Mouse (Mus musculus): ENCODE data around the gene Tmem253. TPM values are rescaled to one million over a fixed set of nuclear protein-coding genes. Genes with fewer than 3 reads are reported as not detected.
"Not testable (repeated sequence)": the region's sequence is repeated elsewhere in the genome, so short reads cannot be mapped to it uniquely, and the experiment has no call there.

The Tmem253 gene
- total and polyA plus RNA-seq, 3 experiments = 0.27 to 2.5 (median 0.29) TPM

DNA sequence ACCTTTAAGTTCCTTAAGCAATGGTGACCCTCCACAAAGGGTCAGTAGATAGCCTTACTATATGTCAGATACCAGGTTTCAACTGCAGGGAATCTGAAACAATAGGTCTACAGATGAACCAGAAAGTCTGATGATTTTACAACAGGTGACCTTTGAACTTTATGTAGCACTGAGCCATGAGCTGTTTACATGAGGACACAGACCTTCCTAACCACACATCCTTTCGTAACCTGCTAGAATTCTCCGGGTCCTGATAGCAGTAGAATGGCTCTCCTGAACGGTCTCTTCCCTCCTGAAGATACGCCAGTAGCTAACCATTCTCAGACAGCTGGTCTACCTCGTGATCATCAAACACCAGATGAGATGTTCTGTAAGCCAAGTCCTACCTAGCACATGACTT is 23.9 kb downstream of the Tmem253 start:
- DNase-seq (ENCODE audit: low spot score) (no peak), ATAC-seq (ENCODE audit: extremely low read depth, insufficient number of reproducible peaks, low FRiP score, poor library complexity, severe bottlenecking) (no peak)
- no peaks in the 10 kb centered on the region for H3K36me3 ChIP-seq (replicated peaks)
- TF ChIP-seq GATA1 (IDR thresholded peaks at IDR 0.05; ENCODE audit: borderline replicate concordance, low read length) = no peak
- no peak for TF ChIP-seq CTCF (IDR thresholded peaks at IDR 0.05; ENCODE audit: low read depth, low read length)
- TF ChIP-seq GATA2 (IDR thresholded peaks at IDR 0.05; ENCODE audit: borderline replicate concordance, low read depth, low read length) = no peak
- TF ChIP-seq POLR2AphosphoS5 (IDR thresholded peaks at IDR 0.05; ENCODE audit: insufficient replicate concordance, low read depth, low read length) = no peak
- no peak for TF ChIP-seq TAL1 (conservative IDR thresholded peaks at IDR 0.05; ENCODE audit: low read depth, low read length)
- peaks cover 35% of the 10 kb centered on the region for H3K27me3 ChIP-seq (ENCODE audit: insufficient read depth, low read length)
- H3K4me1 ChIP-seq (ENCODE audit: insufficient read depth, low read depth, low read length) = peaks cover 2% of the 10 kb centered on the region; the same call in 1 of the 2 replicates
- H3K4me3 ChIP-seq (ENCODE audit: low read depth, low read length) = no peak overlapping the region
- no peaks in the 10 kb centered on the region for H3K9me3 ChIP-seq (replicated peaks)

DNA sequence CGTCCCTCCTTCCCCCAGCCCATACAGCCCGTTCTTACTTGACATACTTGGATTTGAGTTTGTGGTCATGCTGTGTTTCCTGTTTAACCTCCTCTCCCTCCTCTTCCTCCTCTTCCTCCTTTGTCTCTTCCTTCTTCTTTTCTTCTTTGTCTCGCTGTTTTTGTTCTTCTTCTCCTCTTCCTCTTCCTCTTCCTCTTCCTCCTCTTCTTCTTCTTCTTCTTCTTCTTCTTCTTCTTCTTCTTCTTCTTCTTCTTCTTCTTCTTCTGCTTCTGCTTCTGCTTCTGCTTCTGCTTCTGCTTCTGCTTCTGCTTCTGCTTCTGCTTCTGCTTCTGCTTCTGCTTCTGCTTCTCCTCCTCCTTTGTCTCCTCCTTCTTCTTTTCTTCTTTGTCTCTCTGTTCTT is 26.9 kb downstream of the Tmem253 start, which contains the start of gene Olfr221:
Gene Olfr221 (minus strand): TSS at position 101 of the 400 bp plus-strand sequence.
- not testable (repeated sequence) for H3K9me3 ChIP-seq (replicated peaks); H3K4me3 ChIP-seq (ENCODE audit: low read depth, low read length); H3K4me1 ChIP-seq (ENCODE audit: insufficient read depth, low read depth, low read length); ATAC-seq (ENCODE audit: extremely low read depth, insufficient number of reproducible peaks, low FRiP score, poor library complexity, severe bottlenecking); DNase-seq (ENCODE audit: low spot score); H3K36me3 ChIP-seq (replicated peaks)
- peaks cover 34% of the 10 kb centered on the region for H3K27me3 ChIP-seq (ENCODE audit: insufficient read depth, low read length)

DNA sequence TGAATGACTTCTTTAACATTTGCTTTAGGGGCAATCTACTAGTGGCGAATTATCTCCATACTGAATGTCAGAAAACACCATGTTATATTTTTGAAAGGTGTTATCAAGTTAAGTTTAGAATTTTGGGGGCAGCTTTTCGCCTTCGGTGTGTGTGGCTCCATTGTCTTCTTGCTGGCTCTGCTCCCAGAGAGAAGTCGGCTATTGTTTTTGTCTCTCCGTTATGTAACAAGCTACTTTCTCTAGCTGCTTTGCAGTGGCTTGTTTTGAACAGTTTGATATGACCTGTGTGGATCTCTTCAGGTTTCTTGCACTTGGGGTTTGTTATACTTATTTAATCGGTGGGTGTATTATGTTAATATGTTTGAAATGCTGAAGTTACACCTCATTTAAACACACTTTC is 28.0 kb downstream of the Tmem253 start:
- Histone ChIP-seq H3K4me1 (ENCODE audit: insufficient read depth, low read depth, low read length) (peaks cover 2% of the 10 kb centered on the region; the same call in 1 of the 2 replicates), H3K36me3 (replicated peaks) (no peaks in the 10 kb centered on the region), H3K27me3 (ENCODE audit: insufficient read depth, low read length) (peaks cover 29% of the 10 kb centered on the region), H3K4me3 (ENCODE audit: low read depth, low read length) (no peak overlapping the region), H3K9me3 (replicated peaks) (no peaks in the 10 kb centered on the region)
- TF ChIP-seq GATA2 (IDR thresholded peaks at IDR 0.05; ENCODE audit: borderline replicate concordance, low read depth, low read length) = no peak
- TF ChIP-seq GATA1 (IDR thresholded peaks at IDR 0.05; ENCODE audit: borderline replicate concordance, low read length) = no peak
- TF ChIP-seq TAL1 (conservative IDR thresholded peaks at IDR 0.05; ENCODE audit: low read depth, low read length) = no peak
- no peak for TF ChIP-seq CTCF (IDR thresholded peaks at IDR 0.05; ENCODE audit: low read depth, low read length)
- no peak for TF ChIP-seq POLR2AphosphoS5 (IDR thresholded peaks at IDR 0.05; ENCODE audit: insufficient replicate concordance, low read depth, low read length)
- DNase-seq (ENCODE audit: low spot score) (no peak), ATAC-seq (ENCODE audit: extremely low read depth, insufficient number of reproducible peaks, low FRiP score, poor library complexity, severe bottlenecking) (no peak)

DNA sequence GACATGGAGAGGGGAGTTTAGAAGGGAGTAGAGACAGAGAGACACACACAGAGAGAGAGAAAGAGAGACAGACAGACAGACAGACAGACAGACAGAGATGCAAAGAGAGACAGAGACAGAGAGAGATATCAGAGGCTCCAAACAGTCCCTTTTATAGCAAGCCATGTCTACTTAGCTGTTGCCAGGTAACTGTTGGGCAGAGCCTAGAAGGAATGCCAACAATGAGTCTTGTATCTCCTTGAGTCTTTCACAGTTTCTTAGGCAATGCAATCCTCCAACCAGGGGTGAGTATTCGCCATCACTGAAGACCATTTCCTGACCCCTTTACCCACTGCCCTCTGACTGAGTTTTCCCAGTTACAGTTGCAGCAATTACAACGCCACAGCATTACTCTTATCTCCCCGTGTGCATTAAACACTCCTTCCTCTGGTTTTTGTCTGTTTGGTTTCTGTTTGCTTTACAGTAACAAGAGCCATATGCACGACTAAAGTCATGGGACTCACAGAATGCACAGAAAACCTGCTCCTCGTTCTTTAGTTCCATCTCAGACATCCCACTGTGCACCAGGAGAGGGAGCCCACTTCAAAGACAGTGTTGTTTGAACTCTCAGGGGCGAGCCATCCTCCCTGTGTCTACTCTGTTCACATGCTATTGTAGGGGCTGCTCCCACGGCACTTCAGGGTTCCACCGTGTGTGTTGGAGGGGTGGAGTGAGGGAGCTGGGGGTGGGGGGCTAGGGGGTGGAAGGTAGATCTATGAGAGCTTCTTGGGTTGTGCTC is 29.6 kb downstream of the Tmem253 start:
- TF ChIP-seq CTCF (IDR thresholded peaks at IDR 0.05; ENCODE audit: low read depth, low read length) (no peak), GATA1 (IDR thresholded peaks at IDR 0.05; ENCODE audit: borderline replicate concordance, low read length) (no peak), TAL1 (conservative IDR thresholded peaks at IDR 0.05; ENCODE audit: low read depth, low read length) (no peak), POLR2AphosphoS5 (IDR thresholded peaks at IDR 0.05; ENCODE audit: insufficient replicate concordance, low read depth, low read length) (no peak), GATA2 (IDR thresholded peaks at IDR 0.05; ENCODE audit: borderline replicate concordance, low read depth, low read length) (no peak)
- Histone ChIP-seq H3K9me3 (replicated peaks) (no peaks in the 10 kb centered on the region), H3K36me3 (replicated peaks) (no peaks in the 10 kb centered on the region), H3K4me1 (ENCODE audit: insufficient read depth, low read depth, low read length) (peaks cover 2% of the 10 kb centered on the region; the same call in 1 of the 2 replicates), H3K27me3 (ENCODE audit: insufficient read depth, low read length) (peaks cover 21% of the 10 kb centered on the region), H3K4me3 (ENCODE audit: low read depth, low read length) (no peak overlapping the region)
- DNase-seq (ENCODE audit: low spot score) = peak; percentile 9
- peak; percentile 60 for ATAC-seq (ENCODE audit: extremely low read depth, insufficient number of reproducible peaks, low FRiP score, poor library complexity, severe bottlenecking)

DNA sequence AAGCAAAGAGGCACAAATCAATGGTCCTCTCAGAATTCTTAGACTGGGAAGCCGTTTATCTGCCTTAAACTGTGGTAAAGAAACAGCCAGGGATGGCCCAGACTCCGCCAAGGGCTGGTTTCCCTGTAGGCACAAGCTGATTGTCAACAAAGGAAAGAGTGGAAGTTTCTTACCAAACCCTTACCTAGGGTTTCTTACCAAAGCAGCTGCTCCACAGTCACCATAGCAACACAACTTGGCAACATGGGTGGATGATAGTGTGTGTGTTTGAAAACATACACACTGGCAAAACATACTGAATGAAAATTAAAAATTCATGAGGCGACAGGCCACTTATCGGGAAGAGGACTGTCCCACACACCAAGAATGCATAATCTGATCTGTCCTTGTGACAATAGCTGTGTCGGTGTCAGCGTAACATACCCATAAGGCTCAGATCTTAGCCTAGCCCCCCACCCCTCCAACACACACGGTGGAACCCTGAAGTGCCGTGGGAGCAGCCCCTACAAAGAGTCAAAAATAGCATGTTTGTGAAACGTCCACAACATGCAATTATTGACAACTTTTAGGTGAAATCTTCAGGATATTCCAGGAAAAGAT is 30.6 kb downstream of the Tmem253 start:
- H3K36me3 ChIP-seq (replicated peaks) = no peaks in the 10 kb centered on the region
- DNase-seq (ENCODE audit: low spot score) (no peak), ATAC-seq (ENCODE audit: extremely low read depth, insufficient number of reproducible peaks, low FRiP score, poor library complexity, severe bottlenecking) (no peak)
- no peaks in the 10 kb centered on the region for H3K9me3 ChIP-seq (replicated peaks)
- no peak overlapping the region for H3K4me3 ChIP-seq (ENCODE audit: low read depth, low read length)
- peaks cover 21% of the 10 kb centered on the region for H3K27me3 ChIP-seq (ENCODE audit: insufficient read depth, low read length)
- H3K4me1 ChIP-seq (ENCODE audit: insufficient read depth, low read depth, low read length) = peaks cover 2% of the 10 kb centered on the region; the same call in 1 of the 2 replicates
- TF ChIP-seq POLR2AphosphoS5 (IDR thresholded peaks at IDR 0.05; ENCODE audit: insufficient replicate concordance, low read depth, low read length) = no peak
- no peak for TF ChIP-seq TAL1 (conservative IDR thresholded peaks at IDR 0.05; ENCODE audit: low read depth, low read length)
- no peak for TF ChIP-seq GATA2 (IDR thresholded peaks at IDR 0.05; ENCODE audit: borderline replicate concordance, low read depth, low read length)
- TF ChIP-seq GATA1 (IDR thresholded peaks at IDR 0.05; ENCODE audit: borderline replicate concordance, low read length) = no peak
- TF ChIP-seq CTCF (IDR thresholded peaks at IDR 0.05; ENCODE audit: low read depth, low read length) = no peak

DNA sequence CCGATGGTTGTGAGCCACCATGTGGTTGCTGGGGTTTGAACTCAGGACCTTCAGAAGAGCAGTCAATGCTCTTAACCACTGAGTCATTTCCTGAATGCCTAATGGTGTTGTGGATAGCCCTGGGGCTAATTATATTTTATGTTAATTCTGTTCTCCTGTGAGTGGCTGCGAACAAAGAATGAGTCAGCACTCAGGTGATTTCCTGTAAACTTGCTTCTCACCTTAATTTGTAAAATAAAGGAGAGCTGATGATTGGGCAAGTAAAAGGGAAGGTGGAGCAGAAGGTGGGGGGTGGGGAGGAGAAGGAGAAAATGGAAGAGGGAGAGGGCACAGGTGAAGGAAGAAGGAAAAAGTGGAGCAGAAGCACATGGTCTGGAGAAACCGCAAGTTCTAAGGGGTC is 37.3 kb downstream of the Tmem253 start:
- not testable (repeated sequence) for DNase-seq (ENCODE audit: low spot score)

More for the DNA sequence above, 37.3 kb downstream of the Tmem253 start:
- not testable (repeated sequence) for H3K9me3 ChIP-seq (replicated peaks); H3K36me3 ChIP-seq (replicated peaks); H3K4me1 ChIP-seq (ENCODE audit: insufficient read depth, low read depth, low read length); H3K4me3 ChIP-seq (ENCODE audit: low read depth, low read length); ATAC-seq (ENCODE audit: extremely low read depth, insufficient number of reproducible peaks, low FRiP score, poor library complexity, severe bottlenecking); H3K27me3 ChIP-seq (ENCODE audit: insufficient read depth, low read length)
